Mouse (Mus musculus) midbrain, embryonic 12.5 days (tissue): ENCODE measurements around the gene Tmem181a. TPM values are rescaled to one million over a fixed set of nuclear protein-coding genes. Genes with fewer than 3 reads are reported as not detected.
"Not testable (repeated sequence)": the region's sequence is repeated elsewhere in the genome, so short reads cannot be mapped to it uniquely, and the experiment has no call there.

ENCODE experiments used
- ATAC-seq: fragments of 200-750 bp; cut with Nextera tagmentation; 2 replicates; pipeline ENCODE4 v1.8.0; 2017; ENCODE audit warnings: low read depth, moderate TSS enrichment, moderate library complexity; ENCODE audit not compliant: low FRiP score
- H3K27ac ChIP-seq: fragments of 300-500 bp; sonication (generic); replicated peaks from 2 replicates; pipeline ENCODE4 v1.5.1; 2016; ENCODE audit warnings: mild to moderate bottlenecking
- H3K27me3 ChIP-seq: fragments of 300-500 bp; sonication (generic); 2 replicates; pipeline ENCODE4 v1.6.1; 2016; ENCODE audit warnings: mild to moderate bottlenecking
- H3K36me3 ChIP-seq: fragments of 300-500 bp; sonication (generic); 2 replicates; pipeline ENCODE4 v1.6.1; 2016
- H3K4me1 ChIP-seq: fragments of 300-500 bp; sonication (generic); 2 replicates; pipeline ENCODE4 v1.6.1; 2016
- H3K4me2 ChIP-seq: fragments of 300-500 bp; sonication (generic); replicated peaks from 2 replicates; pipeline ENCODE4 v1.6.1; 2016; ENCODE audit warnings: mild to moderate bottlenecking, moderate library complexity
- H3K4me3 ChIP-seq: fragments of 300-500 bp; sonication (generic); 2 replicates; pipeline ENCODE4 v1.5.1; 2016; ENCODE audit warnings: mild to moderate bottlenecking
- H3K9ac ChIP-seq: fragments of 300-500 bp; sonication (generic); replicated peaks from 2 replicates; pipeline ENCODE4 v1.6.1; 2016; ENCODE audit warnings: mild to moderate bottlenecking, moderate library complexity
- H3K9me3 ChIP-seq: fragments of 300-500 bp; sonication (generic); 2 replicates; pipeline ENCODE4 v1.6.1; 2016; ENCODE audit warnings: mild to moderate bottlenecking
- WGBS: fragments of 180-500 bp; shearing (Covaris S2); methylation state at CpG from one replicate; pipeline ENCODE4 v1.1.7; 2016; 5-methylcytosine and 5-hydroxymethylcytosine counted together
- polyA plus RNA-seq: library from polyadenylated mRNA; unstranded; fragments of >200 nt; fragmentation: Nextera tagmentation; extraction: Ambion mirVana; gene quantifications from 2 replicates; pipeline ENCODE4 v1.2.1, GENCODE M21; 2016

Gene Tmem181a
- polyA plus RNA-seq, 1 experiment from 2014 or later, result 28.1 TPM

GRCm38 (mm10) chr17:6312755-6313154 is 56.1 kb downstream of the Tmem181a start:
- H3K9ac ChIP-seq, H3K4me3 ChIP-seq, H3K27ac ChIP-seq, H3K27me3 ChIP-seq, H3K9me3 ChIP-seq, H3K4me2 ChIP-seq, H3K4me1 ChIP-seq, H3K36me3 ChIP-seq, ATAC-seq: not testable (repeated sequence)
- 65% methylated on average over 3 of the region's 3 CpGs for WGBS

DNA sequence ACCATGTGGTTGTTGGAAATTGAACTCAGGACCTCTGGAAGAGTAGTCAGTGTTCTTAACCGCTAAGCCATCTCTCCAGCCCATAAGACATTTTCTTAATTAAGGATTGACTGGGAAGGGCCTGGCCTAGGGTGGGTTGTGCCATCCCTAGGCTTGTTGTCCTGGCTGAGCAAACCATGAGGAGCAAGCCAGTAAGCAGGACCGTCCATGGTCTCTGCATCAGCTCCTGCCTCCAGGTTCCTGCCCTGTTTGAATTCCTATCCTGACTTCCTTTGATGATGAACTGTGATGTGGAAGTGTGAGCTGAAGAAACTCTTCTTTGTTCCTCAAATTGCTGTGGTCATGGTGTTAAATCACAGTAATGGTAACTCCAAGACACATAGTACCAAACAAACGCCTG is 57.8 kb downstream of the Tmem181a start:
- H3K4me1 ChIP-seq, H3K27me3 ChIP-seq, H3K4me2 ChIP-seq, H3K36me3 ChIP-seq, H3K27ac ChIP-seq, H3K4me3 ChIP-seq, ATAC-seq, H3K9ac ChIP-seq, H3K9me3 ChIP-seq: not testable (repeated sequence)
- 92% methylated on average over 2 of the region's 3 CpGs for WGBS

DNA sequence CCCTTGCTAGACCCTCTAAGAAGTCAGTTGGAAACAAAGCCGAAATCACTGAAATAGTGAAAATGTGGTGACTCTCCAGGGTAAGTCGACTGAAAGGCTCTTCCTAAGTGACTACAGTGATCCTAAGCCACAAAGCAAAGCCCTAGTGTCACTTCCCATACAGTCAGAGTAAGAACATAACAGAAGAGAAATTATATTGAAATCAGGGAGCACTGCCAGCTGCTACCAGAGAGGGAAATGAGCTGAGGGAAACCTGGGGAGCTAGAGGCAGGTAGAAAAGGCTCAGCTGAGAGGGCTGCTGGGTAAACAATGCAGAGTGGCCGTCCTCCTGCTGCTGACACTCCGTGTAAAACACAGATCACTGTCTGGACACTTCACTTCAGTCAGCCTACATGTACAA is 59.0 kb downstream of the Tmem181a start:
- H3K4me2 ChIP-seq, H3K9ac ChIP-seq, H3K4me1 ChIP-seq, H3K4me3 ChIP-seq, ATAC-seq, H3K27ac ChIP-seq, H3K9me3 ChIP-seq, H3K27me3 ChIP-seq, H3K36me3 ChIP-seq: not testable (repeated sequence)
- WGBS, result 62% methylated on average over 4 of the region's 4 CpGs

- not testable (repeated sequence) for H3K9me3 ChIP-seq, H3K27me3 ChIP-seq, H3K36me3 ChIP-seq, H3K4me1 ChIP-seq
- Histone ChIP-seq H3K4me2 (peak overlapping the region; percentile 58), H3K9ac (peak overlapping the region; percentile 52; the same call in 1 of the 2 replicates), H3K4me3 (peak overlapping the region; percentile 46), H3K27ac (0 out of 2 replicates have a peak overlapping the region, but pooled peaks have one; percentile 46)
- peak; percentile 57 for ATAC-seq
- WGBS, result 4% methylated on average over 38 of the region's 38 CpGs
Observed at GRCm38 (mm10) chr17:6316379-6317126, 59.9 kb downstream of the Tmem181a start.

DNA sequence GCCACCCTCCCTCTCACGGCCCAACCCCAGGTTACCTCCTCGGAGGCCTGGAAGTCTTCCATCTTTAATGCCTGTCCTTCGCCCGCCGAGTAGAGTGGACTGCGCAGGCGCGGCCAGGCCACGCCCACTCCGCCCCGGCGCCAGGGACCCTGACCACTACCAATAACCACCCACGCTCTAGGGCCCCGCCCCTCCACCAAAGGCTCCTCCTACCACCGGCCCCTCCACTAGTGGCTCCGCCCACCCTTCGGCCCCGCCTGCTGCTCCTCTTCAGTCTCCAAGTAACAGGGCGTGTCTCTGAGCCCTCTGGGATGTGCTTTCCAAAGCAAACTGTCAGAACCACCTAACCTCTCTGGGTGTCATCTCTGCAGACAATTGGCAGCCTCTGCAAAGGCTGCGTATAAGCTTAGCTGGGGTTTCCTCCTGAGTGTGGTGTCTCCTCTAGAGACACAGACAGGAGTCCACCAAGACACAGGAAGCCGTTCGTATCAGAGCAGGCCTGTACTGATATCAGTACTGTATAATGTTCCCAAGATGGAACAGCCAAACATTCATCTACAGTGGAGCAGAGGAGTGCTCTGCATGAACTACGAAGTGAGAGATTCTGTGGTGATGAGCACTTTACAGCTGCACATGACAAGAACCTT is 60.8 kb downstream of the Tmem181a start, which contains the start of gene Dynlt1a:
Dynlt1a (minus strand) TSS at position 162 of the 647 bp plus-strand sequence.
- H3K36me3 ChIP-seq, H3K9me3 ChIP-seq, H3K4me1 ChIP-seq, H3K27me3 ChIP-seq: not testable (repeated sequence)
- Histone ChIP-seq H3K4me2 (peak within 1 kb of the TSS; percentile 58), H3K4me3 (peak within 1 kb of the TSS; percentile 46), H3K27ac (0 out of 2 replicates have a peak within 1 kb of the TSS, but pooled peaks have one; percentile 46), H3K9ac (peak within 1 kb of the TSS; percentile 52; the same call in 1 of the 2 replicates)
- 10% methylated on average over 20 of the region's 23 CpGs for WGBS
- ATAC-seq, result peak; percentile 92

GRCm38 (mm10) chr17:6321081-6321777 is 64.6 kb downstream of the Tmem181a start:
- not testable (repeated sequence) for H3K9me3 ChIP-seq, H3K9ac ChIP-seq, H3K27me3 ChIP-seq, H3K27ac ChIP-seq, H3K36me3 ChIP-seq, H3K4me3 ChIP-seq, H3K4me1 ChIP-seq
- H3K4me2 ChIP-seq, result peak overlapping the region; percentile 30
- peak; percentile 25; the same call in 1 of the 2 replicates for ATAC-seq
- WGBS, result 2% methylated on average over 15 of the region's 60 CpGs

GRCm38 (mm10) chr17:6321778-6322101 is 65.1 kb downstream of the Tmem181a start:
- not testable (repeated sequence) for ATAC-seq
- WGBS, result no CpG with 5 or more reads among the region's 10 CpGs

DNA sequence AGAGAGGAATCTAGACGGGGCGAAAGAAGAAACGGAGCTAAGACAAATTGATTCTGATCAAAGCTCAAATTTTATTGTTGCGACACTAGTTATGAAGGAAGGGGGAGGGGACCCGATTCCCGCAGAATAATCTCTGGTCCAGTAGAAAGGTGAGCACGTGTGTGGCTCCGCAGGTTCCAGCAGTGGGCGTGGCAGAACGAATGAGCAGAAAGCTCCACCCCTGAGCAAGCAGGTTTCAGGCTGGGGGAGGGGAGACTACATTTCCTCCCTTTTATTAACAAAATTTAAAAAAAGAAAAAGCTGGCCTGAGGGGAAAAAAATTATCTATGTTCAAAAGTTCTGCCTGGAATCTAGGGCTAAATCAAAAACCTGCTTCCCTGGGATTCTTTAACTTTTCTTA is 68.4 kb downstream of the Tmem181a start:
- H3K9me3 ChIP-seq, H3K36me3 ChIP-seq, H3K4me3 ChIP-seq, H3K4me1 ChIP-seq, H3K4me2 ChIP-seq, H3K27ac ChIP-seq, ATAC-seq, H3K27me3 ChIP-seq, H3K9ac ChIP-seq: not testable (repeated sequence)
- WGBS, result 55% methylated on average over 10 of the region's 10 CpGs

More at GRCm38 (mm10) chr17:6321778-6322101, 65.1 kb downstream of the Tmem181a start:
- H3K4me3 ChIP-seq, H3K9me3 ChIP-seq, H3K27me3 ChIP-seq, H3K9ac ChIP-seq, H3K4me1 ChIP-seq, H3K4me2 ChIP-seq, H3K27ac ChIP-seq, H3K36me3 ChIP-seq: not testable (repeated sequence)

DNA sequence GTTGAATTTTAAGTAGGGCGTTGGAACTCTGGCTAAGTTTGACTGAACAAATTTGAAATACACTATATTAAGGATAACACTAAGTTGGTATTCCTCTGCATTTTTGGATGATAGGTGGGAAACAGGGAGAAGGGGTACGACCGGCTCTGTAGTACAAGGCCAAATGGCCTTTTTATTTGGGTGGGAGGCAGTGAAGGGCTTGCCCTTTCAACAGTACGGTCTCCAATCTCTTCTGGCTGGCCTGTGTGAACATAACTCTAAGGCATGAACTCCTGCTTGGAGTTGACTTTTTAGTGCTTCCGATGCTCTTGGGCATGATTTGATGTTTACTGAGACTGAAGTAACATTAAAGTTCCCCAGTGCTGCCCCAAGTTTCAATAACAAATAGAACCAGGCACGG is 68.9 kb downstream of the Tmem181a start:
- not testable (repeated sequence) for H3K4me1 ChIP-seq, H3K36me3 ChIP-seq, H3K27me3 ChIP-seq, H3K4me2 ChIP-seq, H3K4me3 ChIP-seq, H3K9me3 ChIP-seq, H3K9ac ChIP-seq, H3K27ac ChIP-seq, ATAC-seq
- WGBS, result 68% methylated on average over 6 of the region's 6 CpGs

DNA sequence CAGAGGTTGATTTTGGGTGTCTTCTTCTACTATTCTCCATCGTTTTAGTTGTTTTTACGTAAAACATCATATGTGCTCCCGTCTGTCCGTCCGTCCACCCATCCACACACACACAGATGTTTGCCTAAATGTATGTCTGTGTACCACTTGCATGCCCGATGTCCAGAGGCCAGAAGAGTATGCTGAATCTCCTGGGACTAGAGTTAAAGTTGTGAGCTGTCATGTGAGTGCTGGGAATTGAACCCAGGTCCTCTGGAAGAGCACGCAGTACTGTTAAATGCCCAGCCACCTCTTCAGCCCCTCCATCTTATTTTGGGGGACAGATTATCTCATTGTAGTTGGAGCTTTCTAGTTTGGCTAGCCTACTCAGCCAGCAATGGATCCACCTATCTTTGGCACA is 70.9 kb downstream of the Tmem181a start:
- 92% methylated on average over 7 of the region's 7 CpGs for WGBS
- H3K9ac ChIP-seq, H3K9me3 ChIP-seq, ATAC-seq, H3K4me3 ChIP-seq, H3K27ac ChIP-seq, H3K4me1 ChIP-seq, H3K4me2 ChIP-seq, H3K36me3 ChIP-seq, H3K27me3 ChIP-seq: not testable (repeated sequence)

DNA sequence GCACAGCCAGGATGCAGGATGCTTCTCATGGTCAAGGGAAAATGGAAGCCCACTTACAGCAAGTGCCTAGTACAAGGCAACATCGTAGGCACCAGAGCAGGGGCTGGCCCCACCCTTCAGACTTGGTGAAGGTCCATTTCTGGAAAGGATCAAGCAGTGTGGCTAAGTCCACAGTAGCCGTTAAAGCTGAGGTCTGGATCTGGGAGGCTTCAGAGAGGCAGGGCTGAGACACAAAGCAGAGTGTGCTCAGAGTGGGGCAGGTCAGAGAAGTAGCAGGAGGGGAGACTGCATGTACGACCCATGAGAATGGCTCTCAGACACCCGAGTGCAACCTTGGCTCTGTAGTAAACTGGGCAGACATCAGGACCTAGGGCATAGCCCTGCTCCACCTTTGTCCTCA is 72.3 kb downstream of the Tmem181a start:
- not testable (repeated sequence) for H3K4me3 ChIP-seq, H3K4me1 ChIP-seq, H3K27me3 ChIP-seq, H3K9ac ChIP-seq, ATAC-seq, H3K36me3 ChIP-seq, H3K4me2 ChIP-seq, H3K9me3 ChIP-seq, H3K27ac ChIP-seq
- 83% methylated on average over 4 of the region's 4 CpGs for WGBS

- not testable (repeated sequence) for H3K27me3 ChIP-seq, H3K4me1 ChIP-seq, H3K4me2 ChIP-seq, ATAC-seq, H3K36me3 ChIP-seq, H3K9me3 ChIP-seq, H3K27ac ChIP-seq, H3K9ac ChIP-seq, H3K4me3 ChIP-seq
- no CpG with 5 or more reads among the region's 12 CpGs for WGBS
Observed at GRCm38 (mm10) chr17:6342606-6343294, 86.1 kb downstream of the Tmem181a start.
